Mouse (Mus musculus) adrenal gland, postnatal 25 days (tissue): ENCODE results near the gene Skil. TPM values are rescaled to one million over a fixed set of nuclear protein-coding genes. Genes with fewer than 3 reads are reported as not detected.

ENCODE experiments used
- DNase-seq: peaks from one replicate; pipeline ENCODE4 v3.0.0; 2021; ENCODE audit warnings: mixed read lengths
- long read RNA-seq: library from polyadenylated mRNA; stranded (forward); transcript quantifications from one replicate; pipeline ENCODE4 v2.0.0, GENCODE M21; 2021
- total RNA-seq: library from RNA; stranded (reverse); gene quantifications from 2 replicates; pipeline ENCODE4 v1.2.3, GENCODE M21; 2021

Gene Skil
- total RNA-seq: 32.9 and 39.3 TPM in 2 replicates
- long read RNA-seq, partial matches to known transcripts: 1 of 5 reads
- long read RNA-seq, other reads (novel, unspliced or antisense): 4 of 5 reads

DNA sequence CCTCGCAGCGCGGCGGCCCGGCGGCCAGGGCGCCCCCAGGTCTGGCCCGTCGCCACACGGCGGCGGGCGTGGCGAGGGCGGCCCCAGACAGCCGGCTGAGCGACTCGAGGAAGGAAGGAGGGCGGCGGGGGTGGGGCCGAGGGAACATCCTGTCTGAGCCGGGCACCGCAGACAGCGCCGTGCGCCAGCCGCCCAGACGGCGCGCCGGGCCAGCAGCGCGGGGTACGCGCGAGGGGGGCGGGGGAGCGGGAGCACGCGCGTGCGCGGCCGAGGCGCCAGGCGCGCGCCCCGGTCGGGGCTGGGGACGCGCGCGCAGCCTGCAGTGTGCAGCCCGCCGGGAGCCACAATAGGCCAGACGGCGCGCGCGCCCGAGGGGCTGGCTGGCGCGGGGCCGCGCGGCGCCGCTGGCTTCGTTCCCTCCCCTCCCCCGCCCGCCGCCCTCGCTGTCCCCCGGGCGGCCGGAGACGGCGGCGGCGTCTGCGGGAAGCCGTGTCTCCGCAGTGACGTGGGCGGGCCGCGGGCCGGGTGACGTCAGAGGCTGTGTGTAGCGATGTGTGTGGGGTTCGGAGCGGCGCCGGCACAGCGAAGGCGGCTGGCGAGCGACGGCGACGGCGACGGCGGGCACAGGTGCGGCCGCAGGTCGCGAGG is at the start of gene Skil:
Gene Skil, plus strand, starts transcription at position 528 of the 648 bp plus-strand sequence.
- DNase-seq: peak; percentile 95

DNA sequence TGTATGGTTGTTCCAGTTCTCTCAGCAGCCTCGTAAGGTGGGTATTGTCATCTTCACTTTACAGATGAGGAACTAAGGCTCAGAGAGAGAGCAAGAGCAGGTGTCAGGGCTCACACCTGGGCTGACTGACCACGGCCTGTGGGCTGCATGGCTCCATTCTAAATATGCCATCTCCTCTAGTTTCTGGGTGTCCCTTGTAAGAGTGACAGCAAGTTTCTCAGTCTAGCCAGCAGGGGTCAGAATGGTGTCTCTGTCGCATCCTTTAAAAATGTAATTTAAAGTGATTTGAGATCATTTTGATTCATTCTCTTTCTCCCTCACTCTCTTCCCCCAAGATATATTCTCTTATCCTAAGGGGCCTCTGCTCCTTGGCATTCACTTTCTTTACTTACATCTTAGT is 47.6 kb upstream of the Skil start:
- DNase-seq: no peak

DNA sequence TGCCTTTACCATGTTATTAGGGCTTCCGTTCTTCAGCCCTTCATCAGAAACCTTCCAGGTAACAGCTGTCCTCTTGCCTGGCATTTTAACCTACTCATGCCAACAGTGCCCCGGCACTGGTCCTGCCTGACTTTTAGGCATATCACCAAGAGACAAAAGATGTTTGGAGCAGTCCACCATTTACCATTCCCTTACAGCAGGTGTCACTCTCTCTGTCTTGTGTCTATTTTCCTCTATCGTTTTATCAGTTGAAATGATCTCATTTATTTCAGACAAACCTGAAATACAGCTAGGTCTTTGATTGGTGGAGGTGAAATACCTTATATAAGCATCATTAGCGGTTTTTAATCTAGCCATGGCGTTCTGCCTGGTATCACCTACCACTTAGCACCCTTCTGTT is 45.8 kb upstream of the Skil start:
- DNase-seq: no peak

DNA sequence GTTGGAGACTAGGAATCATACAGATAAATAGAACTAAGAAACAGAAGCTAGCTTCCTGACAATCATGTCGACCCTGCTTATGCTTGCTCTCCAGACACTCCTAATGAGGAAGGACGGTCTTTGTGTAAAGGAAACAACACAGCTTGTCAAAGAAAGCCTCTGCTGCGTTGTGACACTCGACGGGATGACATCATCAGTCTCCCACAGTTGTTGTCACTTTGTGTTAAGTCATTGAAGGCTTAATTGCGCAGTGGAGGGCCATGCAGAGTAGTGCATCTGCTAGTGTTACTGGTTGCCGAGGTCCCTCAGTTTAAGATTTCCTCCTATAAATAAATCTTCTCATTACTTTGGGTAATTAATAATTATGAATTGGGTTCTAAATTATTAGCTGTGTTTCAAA is 44.5 kb upstream of the Skil start:
- no peak for DNase-seq

DNA sequence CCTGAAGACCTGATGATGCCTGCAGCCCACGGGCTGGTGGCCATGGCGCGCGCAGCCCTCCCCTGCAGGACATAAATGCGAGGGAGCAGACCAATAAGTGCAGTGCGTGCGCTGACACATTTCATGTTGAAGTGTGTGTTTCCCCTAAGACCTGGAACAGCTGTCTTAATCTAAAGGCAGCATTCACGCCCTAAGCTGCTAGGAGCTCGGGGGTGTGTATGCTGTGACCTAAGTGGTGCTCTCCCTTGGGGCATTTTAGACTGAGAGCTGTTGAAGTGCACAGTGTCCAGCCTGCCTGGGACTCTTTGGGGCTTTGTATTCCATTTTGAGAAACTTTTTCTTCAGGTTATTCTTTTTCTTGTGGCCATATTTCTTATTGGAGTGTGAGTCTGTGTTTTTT is 43.1 kb upstream of the Skil start:
- no peak for DNase-seq

DNA sequence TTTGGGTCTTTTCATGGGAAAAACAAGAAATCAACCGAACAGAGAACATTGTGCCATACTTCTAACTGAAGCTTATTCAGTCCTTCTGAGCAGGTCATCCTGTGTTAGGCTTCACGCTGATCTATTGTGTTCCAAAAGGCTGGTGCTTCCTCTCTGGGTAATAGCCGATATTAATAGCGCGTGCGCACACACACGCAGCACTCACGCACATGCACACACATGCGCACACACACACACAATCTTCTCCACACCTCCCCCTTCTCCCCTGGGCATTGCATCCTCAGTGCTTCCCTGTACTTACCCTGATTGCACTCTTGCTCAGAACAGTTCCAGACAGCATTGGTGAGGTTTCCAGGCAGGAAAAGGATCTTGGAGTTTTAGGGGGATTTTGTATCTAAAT is 41.7 kb upstream of the Skil start:
- DNase-seq: no peak

DNA sequence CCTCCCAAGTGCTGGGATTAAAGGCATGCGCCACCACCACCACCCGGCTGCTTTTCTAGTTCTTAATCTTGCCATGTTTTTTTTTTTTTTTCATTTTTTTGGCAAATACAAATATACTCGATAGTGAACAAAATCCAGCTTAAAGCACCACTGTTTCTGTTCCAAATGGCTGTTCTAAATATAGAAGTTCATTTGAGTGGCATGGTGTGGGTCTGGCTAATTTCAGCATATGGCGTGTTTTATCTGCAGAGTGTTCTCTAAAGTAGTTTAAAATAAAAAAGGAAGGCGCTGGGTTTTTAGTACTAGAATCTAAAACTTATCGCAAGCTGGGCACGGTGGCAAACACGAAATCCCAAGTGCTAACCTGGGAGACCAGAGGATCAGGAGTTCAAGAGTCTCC is 40.0 kb upstream of the Skil start:
- no peak for DNase-seq

DNA sequence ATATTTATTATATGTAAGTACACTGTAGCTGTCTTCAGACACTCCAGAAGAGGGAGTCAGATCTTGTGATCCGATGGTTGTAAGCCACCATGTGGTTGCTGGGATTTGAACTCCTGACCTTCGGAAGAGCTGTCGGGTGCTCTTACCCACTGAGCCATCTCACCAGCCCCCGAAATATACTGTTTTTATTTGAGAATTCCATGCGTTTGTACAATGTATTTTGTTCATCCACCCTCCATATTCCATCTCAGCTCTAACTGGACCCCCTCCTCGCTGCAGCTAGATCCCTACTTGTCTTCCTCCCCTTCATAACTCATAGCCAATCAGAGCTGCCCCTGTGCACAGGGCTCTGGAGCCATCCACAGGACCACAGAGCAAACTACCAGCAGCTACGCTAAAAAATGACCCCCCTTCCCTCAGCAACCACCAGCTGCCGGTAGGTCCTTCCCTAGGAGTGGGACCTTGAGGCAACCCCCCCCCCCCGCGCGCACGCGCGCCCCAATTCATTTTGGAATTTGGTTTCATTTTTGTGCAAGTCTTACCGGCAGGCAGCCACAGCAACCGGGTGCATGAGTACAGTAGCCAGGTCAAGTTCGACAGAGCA is 38.7 kb upstream of the Skil start:
- DNase-seq: peak; percentile 38

DNA sequence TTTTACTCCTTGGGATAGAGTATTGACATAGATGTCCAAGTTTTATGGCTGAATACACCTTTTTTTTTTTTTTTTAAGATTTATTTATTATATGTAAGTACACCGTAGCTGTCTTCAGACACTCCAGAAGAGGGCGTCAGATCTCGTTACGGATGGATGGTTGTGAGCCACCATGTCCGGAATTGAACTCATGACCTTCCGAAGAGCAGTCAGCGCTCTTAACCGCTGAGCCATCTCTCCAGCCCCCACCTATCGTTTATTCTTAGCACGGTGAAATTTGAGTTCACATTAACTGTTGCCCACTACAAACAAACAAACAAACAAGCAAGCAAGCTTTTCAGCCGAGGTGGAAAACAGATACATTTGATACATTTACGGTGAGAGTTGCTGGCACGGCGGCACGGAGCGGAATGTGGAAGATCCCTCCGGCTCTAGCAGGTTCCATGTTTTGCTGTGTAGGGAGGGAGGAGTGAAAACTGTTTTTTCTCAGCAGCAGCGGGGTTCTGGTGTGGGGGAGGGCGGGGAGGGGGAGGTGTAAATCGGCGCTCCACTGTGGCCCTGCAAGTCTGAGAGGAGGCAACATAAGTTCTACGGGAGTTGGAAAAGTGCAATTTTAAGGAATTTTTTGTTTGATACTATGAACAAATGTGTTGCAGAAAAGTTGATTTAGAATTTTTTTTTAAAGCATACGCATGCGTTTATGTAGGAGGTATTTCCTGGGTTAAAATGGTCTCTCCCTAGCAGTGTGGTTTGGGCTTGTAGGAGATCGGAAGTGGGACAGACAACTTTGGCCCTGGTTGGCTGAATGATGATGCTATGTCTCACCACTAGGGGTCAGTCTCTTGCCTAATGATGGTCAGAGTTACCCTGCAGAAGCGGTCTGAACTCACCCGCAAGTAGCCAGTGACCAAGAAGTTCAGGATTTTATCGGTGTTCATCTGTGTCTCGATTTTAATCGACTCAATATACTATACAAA is 37.9 kb upstream of the Skil start:
- DNase-seq: peak; percentile 38

DNA sequence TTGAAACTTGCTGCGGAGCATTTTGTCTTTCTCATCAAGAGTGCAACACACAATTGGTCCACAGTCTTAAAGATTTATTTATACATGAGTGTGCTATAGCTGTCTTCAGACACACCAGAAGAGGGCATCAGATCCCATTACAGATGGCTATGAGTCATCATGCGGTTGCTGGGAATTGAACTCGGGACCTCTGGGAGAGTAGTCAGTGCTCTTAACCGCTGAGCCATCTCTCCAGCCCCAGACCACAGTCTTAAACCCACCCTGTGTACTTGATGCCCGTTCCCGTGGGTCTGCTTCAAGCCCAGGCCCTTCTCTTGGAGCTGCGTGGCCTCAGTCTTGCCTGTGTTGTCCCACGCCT is 34.1 kb upstream of the Skil start:
- no peak for DNase-seq

DNA sequence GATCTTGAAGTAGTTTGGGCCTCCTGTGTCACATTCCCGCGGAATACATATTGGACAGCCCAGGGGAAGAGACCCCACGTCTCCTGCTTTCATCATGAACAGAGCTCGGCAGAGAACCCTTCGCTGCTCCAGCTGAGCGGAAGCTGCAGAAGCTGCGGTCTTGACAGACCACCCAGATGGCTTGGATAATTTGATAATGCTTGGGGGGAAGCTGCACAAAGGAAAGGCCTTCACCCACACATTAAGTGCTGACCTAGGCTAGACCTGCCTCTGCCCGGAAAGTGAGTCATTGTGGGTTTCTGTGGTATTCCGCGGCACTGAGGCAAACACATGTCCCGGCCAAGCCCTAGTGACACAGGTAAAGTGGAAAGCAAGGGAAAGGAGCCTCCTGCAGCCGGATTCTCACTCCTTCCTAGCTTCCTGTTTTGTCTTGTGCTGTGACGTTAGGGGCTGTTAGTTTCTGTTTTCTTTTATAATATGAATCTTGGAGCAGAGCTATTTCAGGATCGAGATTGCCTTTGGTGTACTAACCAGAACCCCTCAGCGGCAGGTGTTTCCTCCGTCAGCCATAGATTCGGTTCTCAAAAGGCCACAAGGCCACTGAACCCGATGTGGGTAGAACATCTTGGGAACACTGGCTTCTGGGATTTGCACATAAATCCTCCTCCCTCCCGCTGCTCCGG is 33.6 kb upstream of the Skil start:
- DNase-seq: no peak

DNA sequence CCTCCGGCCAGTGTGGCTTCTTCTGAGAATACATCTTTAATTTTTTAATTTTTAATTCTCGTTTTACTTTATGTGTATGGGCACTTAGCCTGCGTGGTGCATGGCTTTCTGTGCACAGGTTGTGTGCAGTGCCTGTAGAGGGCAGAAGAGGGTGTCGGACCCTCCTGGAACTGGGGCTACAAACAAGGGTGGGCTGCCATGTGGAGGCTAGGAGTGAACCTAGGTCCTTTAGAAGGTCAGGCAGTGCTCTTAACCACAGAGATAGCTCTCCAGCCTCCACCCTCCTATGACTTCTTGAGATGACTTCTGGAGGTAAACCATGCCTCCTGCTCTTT is 33.1 kb upstream of the Skil start:
- no peak for DNase-seq

DNA sequence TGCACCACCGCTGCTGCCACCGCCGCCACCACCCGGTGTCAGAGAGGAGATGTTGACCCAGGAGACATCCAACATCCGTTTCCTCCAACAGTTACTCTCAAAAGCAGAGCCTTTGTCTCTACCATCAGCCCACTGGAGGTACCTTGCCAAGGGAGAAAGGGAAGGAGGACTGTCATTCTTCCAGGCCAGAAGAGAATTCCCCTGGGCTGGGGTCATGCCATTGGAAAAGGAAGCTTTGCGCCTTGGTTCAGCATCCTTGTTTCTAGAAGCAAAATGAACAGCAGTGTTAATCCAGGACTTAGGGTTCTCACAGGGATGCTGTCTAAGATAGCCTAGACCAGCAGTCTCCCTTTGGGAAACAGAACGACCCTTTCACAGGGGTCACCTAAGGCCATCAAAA is 32.5 kb upstream of the Skil start:
- DNase-seq: no peak

DNA sequence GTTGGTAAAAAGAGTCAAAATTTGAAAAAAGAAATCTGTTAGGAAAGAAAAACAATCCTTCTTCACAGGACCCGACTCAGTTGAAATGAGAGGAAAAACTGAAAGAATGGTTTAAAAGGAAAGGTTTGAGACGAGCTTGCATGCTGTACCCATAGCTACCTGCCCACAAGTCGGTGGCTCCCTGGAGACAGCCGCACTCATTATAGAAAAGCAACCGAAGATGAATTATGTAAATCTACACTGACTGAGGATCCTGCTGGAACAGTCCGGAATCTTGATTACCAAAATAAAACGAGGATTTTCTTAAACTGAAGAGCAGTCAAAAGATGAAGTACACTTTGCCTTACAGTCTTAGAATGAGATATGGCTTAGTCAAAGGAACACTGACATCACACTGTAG is 26.4 kb upstream of the Skil start:
- DNase-seq: no peak

DNA sequence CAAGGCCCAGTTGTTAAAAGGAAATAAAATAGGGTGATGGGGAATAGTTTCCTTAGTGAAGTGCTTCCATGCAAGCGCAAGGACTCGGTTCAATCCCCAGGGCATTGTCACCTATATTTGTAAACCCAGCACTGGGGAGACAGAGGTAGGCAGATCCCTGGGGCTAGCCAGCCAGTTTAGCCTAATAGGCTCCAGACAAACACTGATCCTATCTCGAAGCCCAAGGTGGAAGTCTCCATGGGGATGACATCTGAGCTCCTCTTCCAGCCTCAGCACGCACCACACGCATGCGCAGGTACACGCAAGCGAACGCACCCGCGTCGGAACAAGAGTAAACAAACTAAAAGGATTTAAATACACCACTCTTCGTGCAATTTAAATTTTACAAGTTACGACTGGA is 23.1 kb upstream of the Skil start:
- no peak for DNase-seq

DNA sequence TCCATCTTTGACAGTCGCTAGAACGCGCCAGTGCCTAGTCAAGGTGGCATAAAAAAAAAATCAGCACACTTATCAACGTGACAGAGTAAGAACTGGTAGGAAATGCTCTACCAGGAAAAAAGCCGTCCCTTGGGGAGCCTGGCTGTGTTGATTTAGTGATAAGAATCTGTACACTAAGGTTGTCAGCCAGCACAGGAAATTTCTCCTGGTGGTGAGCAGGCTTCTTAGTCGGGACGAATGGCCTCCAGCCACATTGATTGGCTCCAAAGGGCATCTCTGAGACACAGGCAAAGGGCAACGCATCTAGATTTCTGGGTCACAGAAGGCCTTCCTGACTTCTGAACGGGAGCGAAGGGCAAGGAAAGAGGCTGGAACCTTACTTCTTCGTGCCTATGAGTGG is 19.1 kb upstream of the Skil start:
- no peak for DNase-seq

DNA sequence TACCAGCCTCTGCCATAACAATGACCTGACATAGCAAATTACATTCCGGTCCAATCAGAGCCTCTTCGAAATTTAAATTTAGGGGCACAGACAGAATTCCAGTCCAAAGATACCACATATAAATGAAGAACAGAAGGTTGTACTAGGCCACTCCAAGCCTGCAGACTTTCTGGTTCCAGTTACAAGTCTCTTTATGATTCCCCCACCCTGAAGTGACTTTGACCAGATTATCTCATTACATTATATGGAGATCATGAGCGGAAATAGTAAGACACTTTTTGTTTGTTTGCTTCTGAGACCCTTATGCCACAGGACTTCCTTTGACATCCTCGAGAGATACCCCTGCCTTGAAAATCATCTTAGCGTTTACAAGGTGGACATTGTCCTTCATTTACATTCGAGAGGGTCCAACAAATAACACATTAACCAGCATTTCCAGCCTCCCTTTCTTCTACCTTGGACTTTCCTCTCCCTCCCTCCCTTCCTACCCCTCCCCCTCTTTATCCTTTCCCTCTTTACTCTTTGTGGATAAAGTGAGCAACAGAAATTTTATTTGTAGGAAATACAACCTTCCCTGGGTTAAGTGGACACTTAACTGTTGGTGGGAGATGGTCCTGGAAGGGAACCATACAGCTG is 17.7 kb upstream of the Skil start:
- no peak for DNase-seq

DNA sequence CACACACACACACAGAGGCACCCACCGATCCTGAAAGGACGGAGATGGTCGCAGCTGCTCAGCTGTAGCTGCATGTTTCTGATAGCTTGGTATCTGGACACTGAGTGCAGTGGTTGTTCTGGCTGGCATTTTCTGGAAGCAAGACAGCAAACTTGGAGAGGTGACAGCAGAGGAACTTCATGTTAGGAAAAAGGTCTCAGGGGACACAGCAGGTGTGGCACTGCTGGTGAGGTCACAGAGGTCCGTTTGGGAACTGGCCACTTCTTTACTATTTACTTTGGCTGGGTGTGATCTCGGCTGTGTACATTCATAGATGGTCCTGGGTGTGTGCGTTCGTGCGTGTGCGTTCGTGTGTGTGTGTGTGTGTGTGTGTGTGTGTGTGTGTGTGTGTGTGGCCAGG is 15.4 kb upstream of the Skil start:
- no peak for DNase-seq

DNA sequence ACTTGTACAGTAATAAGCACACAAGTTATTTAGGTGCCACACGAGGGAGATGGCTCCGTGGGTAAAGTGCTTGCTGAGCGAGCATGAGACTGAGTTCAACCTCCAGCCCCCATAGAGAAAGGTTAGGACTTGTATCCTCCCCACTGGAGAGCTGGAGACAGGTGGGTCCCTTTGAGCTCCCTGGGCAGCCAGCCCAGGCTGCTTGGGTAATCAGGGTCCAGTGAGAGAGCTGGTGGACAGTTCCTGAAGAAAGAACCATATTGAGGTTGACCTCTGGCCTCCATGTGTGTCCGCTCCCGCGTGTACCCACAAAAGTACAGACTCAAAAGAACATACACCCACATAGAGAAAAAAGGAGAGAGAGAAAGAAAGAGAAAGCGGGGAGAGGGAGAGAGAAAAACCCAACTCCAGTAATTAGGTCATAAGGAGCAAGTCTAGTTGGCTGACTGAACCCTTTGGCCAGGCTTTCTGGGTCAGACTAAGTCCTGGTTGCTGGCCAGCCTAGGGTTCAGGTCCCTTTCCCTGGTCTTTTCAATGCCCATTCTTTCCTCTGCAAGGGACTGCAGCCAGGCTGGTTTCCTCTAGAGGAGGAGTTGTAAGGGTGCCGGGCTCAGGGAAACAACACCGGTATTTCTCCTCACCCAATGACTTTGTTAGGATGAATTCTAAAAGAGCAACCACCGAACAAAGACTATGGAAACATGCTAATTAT is 13.9 kb upstream of the Skil start:
- DNase-seq: peak; percentile 30

DNA sequence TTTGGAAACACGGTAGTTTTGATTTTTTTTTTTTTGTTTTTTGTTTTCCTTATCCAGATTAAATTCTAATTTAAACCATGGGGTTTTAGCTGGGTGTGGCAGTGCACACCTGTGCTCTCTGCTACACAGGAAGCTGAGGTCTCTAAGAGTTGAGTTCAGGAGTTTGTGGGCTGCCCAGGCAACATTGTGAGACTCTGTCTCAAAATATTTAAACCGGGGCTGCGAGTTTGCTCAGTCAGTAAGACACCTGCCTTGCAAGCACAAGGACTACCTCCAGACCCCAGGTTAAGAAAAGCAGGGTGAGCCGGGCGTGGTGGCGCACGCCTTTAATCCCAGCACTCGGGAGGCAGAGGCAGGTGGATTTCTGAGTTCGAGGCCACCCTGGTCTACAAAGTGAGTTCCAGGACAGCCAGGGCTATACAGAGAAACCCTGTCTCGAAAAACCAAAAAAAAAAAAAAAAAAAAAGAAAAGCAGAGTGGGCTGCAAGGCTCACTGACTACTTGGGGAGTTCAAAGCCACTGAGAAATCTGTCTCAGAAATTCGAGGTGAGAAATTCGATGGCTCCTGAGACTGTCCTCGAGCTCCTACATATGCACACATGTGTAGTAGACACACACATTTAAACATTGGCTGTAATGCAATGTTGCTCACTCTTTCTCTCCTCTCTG is 11.9 kb upstream of the Skil start:
- DNase-seq: no peak
